Mouse (Mus musculus): ENCODE data around the gene Tsr3. TPM values are rescaled to one million over a fixed set of nuclear protein-coding genes. Genes with fewer than 3 reads are reported as not detected.

The Tsr3 gene
- total and polyA plus RNA-seq, 2 experiments from 2014 or later, result 62.0 to 70.0 TPM

- ATAC-seq (no peak), DNase-seq (no peak)
- Histone ChIP-seq H3K27me3 (ENCODE audit: insufficient read depth, low read length) (no peaks in the 10 kb centered on the region), H3K27ac (ENCODE audit: low read depth, low read length) (no peak overlapping the region), H3K9me3 (ENCODE audit: low read length) (no peaks in the 10 kb centered on the region), H3K4me1 (ENCODE audit: insufficient read depth) (peaks cover 11% of the 10 kb centered on the region), H3K36me3 (ENCODE audit: insufficient read depth) (peaks cover 36% of the 10 kb centered on the region), H3K4me2 (ENCODE audit: low read depth) (no peak overlapping the region), H3K4me3 (ENCODE audit: low read depth, low read length) (no peak overlapping the region), H3K9ac (no peak overlapping the region)
- 88% methylated on average over 11 of the region's 11 CpGs for WGBS
- TF ChIP-seq CTCF (IDR thresholded peaks at IDR 0.05; ENCODE audit: low read depth), result peak; percentile 22
Measured at GRCm38 (mm10) chr17:25243131-25243780, 3.3 kb downstream of the Tsr3 start.

- 85% methylated on average over 16 of the region's 16 CpGs for WGBS
- no peak for TF ChIP-seq CTCF (IDR thresholded peaks at IDR 0.05; ENCODE audit: low read depth)
- DNase-seq (no peak), ATAC-seq (no peak)
- H3K4me3 ChIP-seq (ENCODE audit: low read depth, low read length), result no peak overlapping the region
- H3K36me3 ChIP-seq (ENCODE audit: insufficient read depth), result peaks cover 36% of the 10 kb centered on the region
- H3K4me2 ChIP-seq (ENCODE audit: low read depth), result no peak overlapping the region
- H3K9ac ChIP-seq, result no peak overlapping the region
- H3K9me3 ChIP-seq (ENCODE audit: low read length), result no peaks in the 10 kb centered on the region
- H3K27me3 ChIP-seq (ENCODE audit: insufficient read depth, low read length), result no peaks in the 10 kb centered on the region
- no peak overlapping the region for H3K27ac ChIP-seq (ENCODE audit: low read depth, low read length)
- H3K4me1 ChIP-seq (ENCODE audit: insufficient read depth), result peaks cover 8% of the 10 kb centered on the region
Measured at GRCm38 (mm10) chr17:25244239-25244638, 4.3 kb downstream of the Tsr3 start.

GRCm38 (mm10) chr17:25248033-25248750 lies 8.2 kb downstream of the Tsr3 start:
- DNase-seq, result no peak
- no peak overlapping the region for H3K4me2 ChIP-seq (ENCODE audit: low read depth)
- H3K4me1 ChIP-seq (ENCODE audit: insufficient read depth), result 0 out of 2 replicates have a peak, but pooled peaks cover 6% of the 10 kb centered on the region
- no peaks in the 10 kb centered on the region for H3K27me3 ChIP-seq (ENCODE audit: insufficient read depth, low read length)
- no peak for ATAC-seq
- no peak overlapping the region for H3K9ac ChIP-seq
- 81% methylated on average over 18 of the region's 18 CpGs for WGBS
- H3K9me3 ChIP-seq (ENCODE audit: low read length), result no peaks in the 10 kb centered on the region
- H3K36me3 ChIP-seq (ENCODE audit: insufficient read depth), result peaks cover 25% of the 10 kb centered on the region
- no peak overlapping the region for H3K27ac ChIP-seq (ENCODE audit: low read depth, low read length)
- no peak for TF ChIP-seq CTCF (IDR thresholded peaks at IDR 0.05; ENCODE audit: low read depth)
- no peak overlapping the region for H3K4me3 ChIP-seq (ENCODE audit: low read depth, low read length)

DNA sequence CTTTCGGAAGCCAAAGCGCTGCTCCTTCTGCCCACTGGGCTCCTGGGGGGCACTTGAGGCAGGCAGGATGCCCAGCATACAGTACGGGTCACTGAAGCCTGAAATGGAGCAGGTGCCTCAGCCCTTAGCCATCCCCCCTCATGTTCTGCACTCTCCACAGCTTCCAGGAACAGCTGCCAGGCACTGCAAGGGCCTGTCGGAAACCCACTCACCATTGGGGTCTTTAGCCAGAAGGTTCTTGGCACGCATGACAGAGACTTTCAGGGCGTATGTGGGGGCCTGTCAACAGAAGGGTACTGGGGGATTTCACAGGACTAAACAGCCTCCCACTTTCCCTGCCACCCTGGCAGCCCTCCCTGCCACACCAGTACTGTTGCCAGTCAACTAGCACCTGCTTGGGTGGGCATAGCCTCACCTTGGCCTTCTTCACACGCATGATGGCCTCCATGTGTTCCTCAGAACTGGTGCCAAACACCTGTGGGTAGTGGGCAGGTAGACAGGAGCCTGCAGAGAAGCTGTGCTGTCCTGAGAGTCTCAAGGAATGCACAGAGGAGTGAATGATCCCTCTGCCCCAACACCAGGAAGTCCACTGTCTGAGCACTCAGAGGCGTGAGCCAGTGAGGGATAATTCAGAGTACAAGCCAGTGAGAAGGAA lies 10.3 kb downstream of the Tsr3 start:
- DNase-seq, result no peak
- 70% methylated on average over 8 of the region's 8 CpGs for WGBS
- ATAC-seq, result no peak

DNA sequence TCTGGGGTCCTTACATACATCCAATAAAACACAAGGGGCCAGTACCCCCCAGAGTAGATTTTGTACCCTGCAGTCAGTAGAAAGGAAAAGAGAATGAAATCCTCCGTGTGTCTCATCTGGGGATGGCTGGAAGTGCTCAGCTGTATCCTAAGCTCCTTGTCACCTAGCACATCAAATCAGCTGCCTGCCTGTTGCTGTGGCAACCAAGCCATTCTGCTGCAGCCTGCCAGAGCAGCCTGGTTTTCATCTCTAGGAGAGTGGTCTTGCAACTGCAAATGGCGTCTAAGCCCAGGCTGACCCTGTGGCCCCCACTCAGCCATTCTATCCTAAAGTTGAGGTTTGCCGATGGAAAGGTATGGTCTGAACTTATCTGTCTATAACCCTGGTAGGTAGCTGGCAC lies 12.7 kb downstream of the Tsr3 start:
- Histone ChIP-seq H3K36me3 (ENCODE audit: insufficient read depth) (no peaks in the 10 kb centered on the region), H3K4me3 (ENCODE audit: low read depth, low read length) (no peak overlapping the region), H3K4me1 (ENCODE audit: insufficient read depth) (peaks cover 20% of the 10 kb centered on the region; the same call in 1 of the 2 replicates), H3K27ac (ENCODE audit: low read depth, low read length) (peak overlapping the region; percentile 76), H3K9me3 (ENCODE audit: low read length) (no peaks in the 10 kb centered on the region), H3K4me2 (ENCODE audit: low read depth) (no peak overlapping the region), H3K27me3 (ENCODE audit: insufficient read depth, low read length) (peaks cover 4% of the 10 kb centered on the region; the same call in 1 of the 2 replicates), H3K9ac (no peak overlapping the region)
- peak; percentile 72 for ATAC-seq
- 25% methylated on average over 3 of the region's 3 CpGs for WGBS
- TF ChIP-seq CTCF (IDR thresholded peaks at IDR 0.05; ENCODE audit: low read depth), result no peak
- DNase-seq, result peak; percentile 73

More for the DNA sequence above, 10.3 kb downstream of the Tsr3 start:
- H3K36me3 ChIP-seq (ENCODE audit: insufficient read depth), result 0 out of 2 replicates have a peak, but pooled peaks cover 5% of the 10 kb centered on the region
- no peaks in the 10 kb centered on the region for H3K9me3 ChIP-seq (ENCODE audit: low read length)
- 0 out of 2 replicates have a peak, but pooled peaks cover 4% of the 10 kb centered on the region for H3K27me3 ChIP-seq (ENCODE audit: insufficient read depth, low read length)
- no peak for TF ChIP-seq CTCF (IDR thresholded peaks at IDR 0.05; ENCODE audit: low read depth)
- H3K4me1 ChIP-seq (ENCODE audit: insufficient read depth), result 0 out of 2 replicates have a peak, but pooled peaks cover 15% of the 10 kb centered on the region
- no peak overlapping the region for H3K9ac ChIP-seq
- H3K4me2 ChIP-seq (ENCODE audit: low read depth), result no peak overlapping the region
- H3K27ac ChIP-seq (ENCODE audit: low read depth, low read length), result no peak overlapping the region
- H3K4me3 ChIP-seq (ENCODE audit: low read depth, low read length), result no peak overlapping the region

GRCm38 (mm10) chr17:25253760-25254159 lies 13.8 kb downstream of the Tsr3 start:
- H3K4me1 ChIP-seq (ENCODE audit: insufficient read depth), result peaks cover 20% of the 10 kb centered on the region; the same call in 1 of the 2 replicates
- ATAC-seq, result peak; percentile 59
- H3K4me2 ChIP-seq (ENCODE audit: low read depth), result peak overlapping the region; percentile 28

More at GRCm38 (mm10) chr17:25253760-25254159, 13.8 kb downstream of the Tsr3 start:
- no peak for TF ChIP-seq CTCF (IDR thresholded peaks at IDR 0.05; ENCODE audit: low read depth)
- peaks cover 4% of the 10 kb centered on the region; the same call in 1 of the 2 replicates for H3K27me3 ChIP-seq (ENCODE audit: insufficient read depth, low read length)
- no peak overlapping the region for H3K4me3 ChIP-seq (ENCODE audit: low read depth, low read length)
- peaks cover 2% of the 10 kb centered on the region for H3K36me3 ChIP-seq (ENCODE audit: insufficient read depth)
- H3K27ac ChIP-seq (ENCODE audit: low read depth, low read length), result peak overlapping the region; percentile 76
- no peaks in the 10 kb centered on the region for H3K9me3 ChIP-seq (ENCODE audit: low read length)
- WGBS, result 17% methylated on average over 10 of the region's 10 CpGs
- peak; percentile 72 for DNase-seq
- peak overlapping the region; percentile 14; the same call in 1 of the 2 replicates for H3K9ac ChIP-seq
